Mouse (Mus musculus) midbrain, embryonic 11.5 days (tissue): ENCODE data around the gene Tdpoz5. TPM values are rescaled to one million over a fixed set of nuclear protein-coding genes. Genes with fewer than 3 reads are reported as not detected.
"Not testable (repeated sequence)": the region's sequence is repeated elsewhere in the genome, so short reads cannot be mapped to it uniquely, and the experiment has no call there.

ENCODE experiments used
- ATAC-seq: fragments of 200-750 bp; cut with Nextera tagmentation; 2 replicates; pipeline ENCODE4 v1.8.0; 2017; ENCODE audit warnings: moderate TSS enrichment, moderate library complexity; ENCODE audit not compliant: low FRiP score
- DNase-seq: peaks from one replicate; pipeline ENCODE4 v3.0.0; 2015; ENCODE audit warnings: low spot score; ENCODE audit errors: missing footprints
- H3K27ac ChIP-seq: fragments of 300-500 bp; sonication (generic); 2 replicates; pipeline ENCODE4 v1.5.1; 2014; ENCODE audit warnings: low read depth, low read length
- H3K27me3 ChIP-seq: fragments of 300-500 bp; sonication (generic); 2 replicates; pipeline ENCODE4 v1.6.1; 2014; ENCODE audit warnings: mild to moderate bottlenecking, low read length, moderate library complexity, mixed read lengths; ENCODE audit not compliant: control insufficient read depth, insufficient read depth
- H3K36me3 ChIP-seq: fragments of 300-500 bp; sonication (generic); 2 replicates; pipeline ENCODE4 v1.6.1; 2014; ENCODE audit warnings: mild to moderate bottlenecking, low read length, moderate library complexity, mixed read lengths; ENCODE audit not compliant: control insufficient read depth, insufficient read depth
- H3K4me1 ChIP-seq: fragments of 300-500 bp; sonication (generic); 2 replicates; pipeline ENCODE4 v1.6.1; 2014; ENCODE audit warnings: low read length; ENCODE audit not compliant: control insufficient read depth, insufficient read depth
- H3K4me2 ChIP-seq: fragments of 300-500 bp; sonication (generic); 2 replicates; pipeline ENCODE4 v1.6.1; 2014; ENCODE audit warnings: mild to moderate bottlenecking, moderate library complexity
- H3K4me3 ChIP-seq: fragments of 300-500 bp; sonication (generic); 2 replicates; pipeline ENCODE4 v1.5.1; 2014; ENCODE audit warnings: low read depth, low read length
- H3K9ac ChIP-seq: fragments of 300-500 bp; sonication (generic); 2 replicates; pipeline ENCODE4 v1.6.1; 2014; ENCODE audit warnings: low read length
- H3K9me3 ChIP-seq: fragments of 300-500 bp; sonication (generic); 2 replicates; pipeline ENCODE4 v1.6.1; 2016; ENCODE audit warnings: low read length; ENCODE audit not compliant: control insufficient read depth
- WGBS: fragments of 180-500 bp; shearing (Covaris S2); extraction: QIAGEN DNeasy Blood & Tissue Kit; methylation state at CpG from one replicate; pipeline ENCODE4 v1.1.7; 2014; 5-methylcytosine and 5-hydroxymethylcytosine counted together
- polyA plus RNA-seq: library from polyadenylated mRNA; unstranded; fragments of >200 nt; fragmentation: Nextera tagmentation; extraction: Ambion mirVana; gene quantifications from 2 replicates; pipeline ENCODE4 v1.2.1, GENCODE M21; 2014

Tdpoz5 gene
- polyA plus RNA-seq = not detected in 2 replicates

- H3K9me3 ChIP-seq, H3K4me3 ChIP-seq, H3K36me3 ChIP-seq, H3K4me1 ChIP-seq, ATAC-seq, H3K27me3 ChIP-seq, H3K27ac ChIP-seq, H3K4me2 ChIP-seq, DNase-seq, H3K9ac ChIP-seq: not testable (repeated sequence)
- 80% methylated on average over 2 of the region's 4 CpGs for WGBS
These were observed at the start of gene Tdpoz5 for GRCm38 (mm10) chr3:93961214-93961613. Gene Tdpoz5, minus strand, starts transcription at chr3:93961314.

GRCm38 (mm10) chr3:93968938-93969337, 7.8 kb upstream of the Tdpoz5 start:
- H3K9ac ChIP-seq, DNase-seq, H3K27ac ChIP-seq, H3K4me1 ChIP-seq, H3K36me3 ChIP-seq, H3K27me3 ChIP-seq, H3K4me3 ChIP-seq, ATAC-seq, H3K4me2 ChIP-seq, H3K9me3 ChIP-seq: not testable (repeated sequence)
- WGBS = 83% methylated on average over 6 of the region's 6 CpGs

- H3K9me3 ChIP-seq, H3K27me3 ChIP-seq, H3K36me3 ChIP-seq, H3K27ac ChIP-seq, H3K4me3 ChIP-seq, H3K9ac ChIP-seq, DNase-seq, H3K4me1 ChIP-seq, H3K4me2 ChIP-seq, ATAC-seq: not testable (repeated sequence)
- WGBS = 87% methylated on average over 3 of the region's 4 CpGs
These were observed 17.7 kb downstream of the Tdpoz5 start, which contains the start of gene Gm9117 for GRCm38 (mm10) chr3:93943443-93943842. Gene Gm9117, minus strand, starts transcription at chr3:93943543.

DNA sequence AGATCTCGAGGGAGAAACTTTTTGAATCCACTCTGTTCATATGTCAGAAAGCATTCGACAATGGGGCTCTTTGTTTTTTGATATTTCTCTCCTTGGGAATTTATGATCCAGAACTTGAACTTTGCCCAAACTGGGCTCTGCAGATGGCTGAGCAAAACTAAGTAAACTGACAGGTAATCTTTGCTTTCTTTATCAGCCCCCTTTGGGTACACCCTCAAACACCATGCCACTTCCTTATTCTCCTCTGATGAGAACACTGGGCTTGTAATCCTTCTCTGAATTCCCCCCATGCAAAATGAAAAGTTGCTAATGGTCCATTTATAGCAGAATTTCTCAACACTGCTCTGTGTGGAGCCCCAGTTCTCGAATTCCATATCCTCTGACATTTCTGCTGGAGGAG, 22.7 kb downstream of the Tdpoz5 start:
- H3K36me3 ChIP-seq, H3K4me2 ChIP-seq, H3K4me1 ChIP-seq, H3K27me3 ChIP-seq, H3K4me3 ChIP-seq, DNase-seq, ATAC-seq, H3K9me3 ChIP-seq, H3K27ac ChIP-seq, H3K9ac ChIP-seq: not testable (repeated sequence)
- no CpG with 5 or more reads among the region's 3 CpGs for WGBS

Other genes starting within 250 kb of the Tdpoz5 start
- not detected in 2 replicates for gene Gm5773, start 188.3 kb downstream of the Tdpoz5 start, polyA plus RNA-seq
- not detected in 2 replicates for gene Tdpoz4, start 164.9 kb downstream of the Tdpoz5 start, polyA plus RNA-seq
- not detected in 2 replicates for gene Tdpoz3, start 135.3 kb downstream of the Tdpoz5 start, polyA plus RNA-seq
- not detected in 2 replicates for gene Gm9117, start 17.8 kb downstream of the Tdpoz5 start, polyA plus RNA-seq
- not detected in 2 replicates for gene Gm9125, start 93.6 kb upstream of the Tdpoz5 start, polyA plus RNA-seq
- not detected in 2 replicates for gene Gm10697, start 111.3 kb upstream of the Tdpoz5 start, polyA plus RNA-seq
- gene Gm10696, start 216.9 kb upstream of the Tdpoz5 start, polyA plus RNA-seq = not detected in 2 replicates
- not detected in 2 replicates for gene Gm5286, start 235.4 kb upstream of the Tdpoz5 start, polyA plus RNA-seq